Mouse (Mus musculus) G1E-ER4 (cell line): Measurements from ENCODE around the gene Slc22a14. TPM values are rescaled to one million over a fixed set of nuclear protein-coding genes. Genes with fewer than 3 reads are reported as not detected.

Source experiments
- GATA1 ChIP-seq: IDR thresholded peaks from one replicate; pipeline ENCODE4 v1.8.0; 2012; ENCODE audit warnings: low read length, inconsistent platforms
- polyA plus RNA-seq: library from polyadenylated mRNA; stranded (reverse); fragments of >175 nt; gene quantifications from 2 replicates; pipeline ENCODE4 v1.2.3, GENCODE M21; 2012

Gene Slc22a14
- polyA plus RNA-seq, 1 experiment = not detected

DNA sequence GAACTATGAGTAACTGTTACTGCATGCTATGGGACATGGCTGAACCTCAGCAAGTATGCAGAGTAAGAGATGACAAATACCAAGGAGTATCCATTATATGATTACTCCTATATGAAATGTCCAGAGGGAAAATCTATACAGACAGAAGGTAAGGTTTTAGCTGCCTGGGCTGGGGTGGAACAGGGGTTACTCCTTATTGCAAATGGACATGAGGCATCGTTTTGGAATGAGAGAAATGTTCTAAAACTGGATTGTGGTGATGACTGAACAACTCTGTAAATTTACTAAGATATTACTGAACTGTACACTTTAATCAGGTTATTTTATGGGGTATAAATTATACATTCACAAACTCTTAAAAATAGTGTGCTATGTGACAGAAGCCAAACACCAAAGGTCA is 46.5 kb downstream of the Slc22a14 start:
- TF ChIP-seq GATA1 = no peak

DNA sequence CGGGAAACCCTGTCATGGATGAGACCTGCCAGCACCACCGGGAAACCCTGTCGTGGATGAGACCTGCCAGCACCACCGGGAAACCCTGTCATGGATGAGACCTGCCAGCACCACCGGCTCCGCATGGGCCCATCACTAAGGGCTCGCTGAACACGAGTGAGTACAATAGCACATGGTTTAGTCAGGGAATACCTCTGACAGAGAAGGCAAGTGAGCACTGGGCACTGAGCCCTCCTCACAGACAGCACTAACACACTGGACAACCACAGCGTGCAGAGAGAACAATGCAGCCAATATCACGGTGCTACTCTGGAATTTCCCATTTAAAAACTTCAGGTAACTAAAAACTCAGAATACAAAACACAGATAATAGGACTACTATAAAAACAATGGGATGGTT is 52.3 kb downstream of the Slc22a14 start:
- no peak for TF ChIP-seq GATA1

DNA sequence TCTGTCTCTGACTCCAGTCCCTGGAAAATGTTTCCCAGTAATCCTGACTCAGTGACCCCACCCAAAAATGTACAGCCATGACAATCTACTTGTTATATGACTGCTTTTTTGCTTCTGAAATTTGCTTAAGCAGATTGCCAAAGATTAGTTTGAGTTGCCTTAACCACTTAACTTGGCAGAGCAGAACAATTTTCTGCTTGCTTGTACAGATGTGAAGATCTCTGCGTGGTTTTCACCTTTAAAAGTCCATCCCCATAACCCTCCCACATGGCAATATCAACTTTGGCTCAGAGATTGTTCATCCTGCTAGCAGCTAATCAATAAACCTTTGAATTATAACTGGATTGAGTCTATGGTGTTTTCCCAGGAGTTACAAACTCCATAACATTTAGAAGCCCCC is 56.3 kb downstream of the Slc22a14 start:
- TF ChIP-seq GATA1 = no peak

DNA sequence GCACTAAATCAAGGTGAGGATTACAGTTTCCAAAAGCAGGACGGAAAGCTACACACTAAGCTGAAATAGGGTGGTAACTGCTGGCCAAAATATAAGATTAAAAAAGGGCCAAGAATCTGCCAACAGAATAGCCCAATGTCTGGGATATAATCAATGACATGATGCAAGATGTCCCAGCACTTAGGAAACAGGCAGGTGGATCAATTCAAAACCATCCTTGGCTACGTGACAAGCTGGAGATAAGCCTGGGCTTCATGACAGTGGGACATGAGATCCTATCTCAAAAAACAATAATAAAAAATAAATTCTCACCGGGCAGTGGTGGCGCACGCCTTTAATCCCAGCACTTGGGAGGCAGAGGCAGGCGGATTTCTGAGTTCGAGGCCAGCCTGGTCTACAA is 59.5 kb downstream of the Slc22a14 start:
- no peak for TF ChIP-seq GATA1

DNA sequence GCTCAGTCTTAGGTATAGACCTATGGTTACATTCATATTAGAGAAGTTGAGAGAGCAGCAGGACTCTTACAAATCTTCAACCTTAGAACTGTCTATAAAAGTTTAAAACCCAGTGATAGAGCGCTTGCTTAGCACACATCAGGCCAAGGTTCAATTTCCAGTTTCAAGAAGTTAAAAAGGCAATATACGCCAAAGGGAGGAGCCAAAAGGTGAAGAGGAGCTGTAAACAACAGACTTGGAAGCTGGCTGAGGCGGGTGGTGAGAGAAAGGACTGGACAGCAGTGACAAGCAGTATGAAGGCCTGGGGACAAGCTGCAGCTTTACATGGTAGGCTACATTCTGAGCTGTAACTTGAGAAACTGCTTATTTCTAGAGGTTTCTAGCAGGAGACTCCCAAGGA is 66.8 kb downstream of the Slc22a14 start:
- no peak for TF ChIP-seq GATA1

DNA sequence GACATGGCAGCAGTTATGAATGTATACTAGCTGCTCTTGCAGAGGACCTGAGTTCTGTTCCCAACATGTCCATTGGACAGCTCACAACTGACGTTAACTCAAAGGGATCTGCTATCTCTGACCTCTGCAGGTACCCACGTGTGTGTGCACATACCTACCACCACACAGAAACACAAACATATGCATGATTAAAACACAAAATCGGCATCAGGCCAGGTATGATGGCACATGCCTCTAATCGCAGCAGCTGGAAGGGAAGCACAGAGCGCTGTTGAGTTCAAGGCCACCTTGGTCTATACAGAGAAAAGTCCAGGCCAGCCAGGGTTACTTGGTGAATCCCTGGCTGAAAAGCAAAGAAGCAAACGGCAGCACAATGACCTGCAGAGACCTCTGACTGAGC is 67.7 kb downstream of the Slc22a14 start:
- no peak for TF ChIP-seq GATA1

DNA sequence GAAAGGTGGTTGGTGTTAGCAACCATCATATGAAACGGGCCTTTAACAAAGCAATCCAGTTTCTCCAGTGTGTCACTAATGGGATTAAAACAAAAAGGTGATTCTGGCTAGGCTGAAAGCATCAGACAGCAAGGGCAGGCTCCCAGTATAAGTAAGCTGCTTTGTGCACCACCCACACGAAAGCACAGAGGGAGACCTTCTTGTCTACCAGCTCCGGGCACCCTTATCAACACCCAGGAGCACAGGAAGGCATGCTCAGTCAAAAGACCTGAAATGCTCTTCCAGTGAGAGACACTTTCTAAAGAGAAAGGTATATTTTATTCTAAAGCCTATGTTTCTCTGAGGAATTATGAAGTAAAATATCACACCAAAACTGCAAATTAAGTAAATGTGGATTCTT is 74.6 kb downstream of the Slc22a14 start:
- no peak for TF ChIP-seq GATA1

DNA sequence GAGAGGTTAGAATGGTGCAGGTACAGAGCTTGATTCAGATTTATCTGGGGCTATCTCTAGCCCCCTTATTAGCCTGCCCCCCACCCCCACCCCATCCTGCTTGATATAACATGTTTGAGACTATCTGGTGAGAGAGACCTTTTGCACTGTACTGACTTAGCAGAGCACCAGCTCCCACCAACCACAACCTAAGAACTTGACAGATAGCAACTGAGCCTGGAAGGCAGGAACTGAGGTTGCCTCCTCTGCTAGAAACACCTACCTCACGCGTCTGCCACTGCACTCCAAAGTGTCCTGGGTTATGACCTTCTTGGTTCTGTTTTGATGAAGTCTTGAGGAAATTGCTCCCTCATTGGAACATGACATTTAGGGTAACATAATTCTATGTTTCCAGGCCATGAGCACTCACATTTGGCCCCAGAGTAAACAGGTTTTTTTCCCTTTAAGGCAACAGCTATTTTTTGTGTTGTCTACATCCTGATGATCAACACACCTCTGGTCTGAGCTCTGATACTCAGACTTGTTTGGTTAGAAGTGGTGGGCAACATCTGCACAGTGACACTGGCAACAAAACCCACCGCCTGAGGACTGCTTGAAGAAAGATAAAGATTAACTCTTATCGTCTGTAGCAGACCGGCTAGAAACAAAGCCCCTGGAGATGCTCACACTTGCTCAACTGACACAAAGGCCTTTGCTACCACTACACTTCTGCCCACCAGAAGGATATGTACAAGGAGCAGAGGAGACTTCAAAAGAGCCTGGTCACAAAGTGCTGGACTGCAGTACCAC is 84.3 kb downstream of the Slc22a14 start:
- TF ChIP-seq GATA1 = peak; percentile 14

DNA sequence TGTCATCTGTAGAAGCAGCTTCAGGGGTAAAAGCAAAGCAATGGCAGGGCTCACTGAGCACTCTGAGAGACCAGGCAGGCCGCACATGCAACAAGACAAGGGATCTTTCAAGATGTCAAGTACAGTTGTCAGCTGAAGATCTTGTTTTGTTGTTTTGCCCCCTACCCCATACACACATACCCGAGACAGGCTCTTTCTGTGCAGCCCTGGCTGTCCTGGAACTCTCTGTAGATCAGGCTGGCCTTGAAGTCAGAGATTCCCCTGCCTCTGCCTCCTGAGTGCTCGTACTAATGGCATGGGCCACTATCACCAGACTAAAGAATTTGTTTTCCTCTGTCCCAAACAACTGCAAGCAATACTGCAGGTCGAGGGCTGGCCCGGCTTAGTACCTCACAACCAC is 87.3 kb downstream of the Slc22a14 start:
- no peak for TF ChIP-seq GATA1

DNA sequence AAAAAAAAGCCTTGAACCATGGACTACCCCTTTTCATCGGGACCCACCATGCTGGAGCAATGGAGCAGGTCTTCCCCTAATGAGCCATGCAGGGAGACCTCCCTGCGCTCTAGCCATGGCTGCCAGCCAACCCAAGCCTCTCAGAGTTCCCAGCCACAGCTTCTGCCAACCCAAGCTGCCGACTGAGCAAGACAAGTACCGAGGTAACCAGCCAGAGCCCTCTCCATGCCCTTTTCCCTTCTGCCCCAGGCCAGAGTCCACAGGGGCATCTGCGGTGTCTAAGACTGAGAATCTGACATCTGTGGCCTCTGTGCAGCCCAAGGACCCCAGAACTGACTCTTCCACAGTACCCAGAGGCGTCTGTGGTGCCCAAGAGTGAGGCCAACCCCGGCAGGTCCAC is 89.0 kb downstream of the Slc22a14 start:
- no peak for TF ChIP-seq GATA1

DNA sequence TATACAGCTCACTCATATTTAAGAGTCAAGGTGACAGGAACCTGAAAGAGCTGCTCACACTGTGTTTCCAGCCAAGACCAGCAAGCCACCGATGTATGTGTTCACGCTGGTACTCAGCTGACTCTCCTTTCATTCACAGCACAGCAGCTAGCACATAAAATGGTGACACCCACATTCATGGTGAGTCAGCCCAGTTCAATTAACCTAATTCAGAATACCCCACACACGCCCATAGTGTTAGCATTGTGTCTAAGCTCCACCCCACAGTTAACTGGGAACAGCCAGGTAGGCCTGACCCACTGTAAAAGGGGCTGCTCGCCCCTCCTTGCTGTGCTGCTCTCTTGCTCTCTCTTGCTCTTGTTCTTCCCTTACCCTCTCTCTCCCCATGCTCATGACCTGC is 93.9 kb downstream of the Slc22a14 start:
- TF ChIP-seq GATA1 = no peak

DNA sequence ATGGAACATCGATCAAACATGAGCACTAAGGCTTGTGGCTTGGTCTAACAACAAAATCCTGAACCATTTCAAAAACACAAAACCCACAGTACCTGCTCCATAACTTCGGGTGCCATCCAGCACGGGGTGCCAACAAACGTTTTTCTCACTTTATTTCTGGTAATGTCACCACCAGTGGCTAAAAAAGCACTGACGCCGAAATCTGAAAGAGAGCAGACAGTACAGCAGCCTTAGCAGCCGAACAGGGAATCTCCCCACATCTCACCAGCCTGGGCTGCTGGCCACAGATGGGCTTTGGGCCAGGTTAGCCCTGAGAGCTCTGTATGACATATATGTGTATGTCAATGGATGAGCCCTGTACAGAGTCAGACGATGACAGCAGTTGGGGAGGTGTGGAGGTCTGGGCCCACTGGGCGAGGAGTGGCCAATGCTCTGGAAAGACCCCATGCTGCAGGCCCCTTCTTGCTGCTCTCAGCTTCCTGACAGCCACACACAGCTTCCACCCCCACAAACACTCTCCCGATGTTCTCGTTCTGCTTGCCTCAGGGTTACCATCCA is 96.7 kb downstream of the Slc22a14 start:
- TF ChIP-seq GATA1 = no peak

DNA sequence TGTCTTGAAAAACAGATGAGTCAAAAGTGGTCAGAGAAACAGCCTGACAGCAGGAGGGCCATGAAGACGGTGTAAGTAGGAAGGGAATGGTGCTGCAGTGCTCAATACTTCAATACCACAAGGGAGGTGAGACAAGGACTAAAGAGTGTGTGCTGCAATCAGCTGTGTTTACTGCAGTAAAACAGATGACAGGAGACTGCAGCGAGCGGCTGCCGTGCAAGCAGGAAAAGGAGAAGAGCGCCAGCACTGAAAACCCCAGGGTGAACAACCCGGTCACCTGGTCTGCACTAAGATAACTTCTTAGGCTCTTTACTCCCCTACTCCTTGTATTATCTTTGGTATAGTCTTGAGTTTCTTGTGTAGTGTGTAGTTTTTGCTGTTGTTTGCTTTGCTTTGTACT is 97.2 kb downstream of the Slc22a14 start:
- TF ChIP-seq GATA1 = no peak

DNA sequence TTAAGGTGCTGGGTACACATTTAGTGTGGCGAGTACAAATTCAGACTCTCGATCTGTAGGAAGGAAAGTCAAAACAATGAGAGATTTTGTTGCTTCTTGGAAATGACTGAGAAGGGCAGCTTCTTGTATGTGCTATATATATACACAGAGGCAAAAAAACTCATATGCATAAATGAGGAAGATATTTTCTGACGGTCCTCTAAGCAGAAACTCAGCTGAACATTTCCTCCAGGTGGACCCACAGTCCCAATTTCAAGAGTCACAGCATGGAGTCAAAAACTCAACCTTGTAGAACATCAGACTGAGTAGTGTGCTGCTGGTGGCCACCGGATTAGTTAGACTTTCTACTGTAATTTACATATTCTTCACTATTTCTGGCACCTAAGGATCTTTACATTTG is 102.3 kb downstream of the Slc22a14 start:
- TF ChIP-seq GATA1 = no peak

DNA sequence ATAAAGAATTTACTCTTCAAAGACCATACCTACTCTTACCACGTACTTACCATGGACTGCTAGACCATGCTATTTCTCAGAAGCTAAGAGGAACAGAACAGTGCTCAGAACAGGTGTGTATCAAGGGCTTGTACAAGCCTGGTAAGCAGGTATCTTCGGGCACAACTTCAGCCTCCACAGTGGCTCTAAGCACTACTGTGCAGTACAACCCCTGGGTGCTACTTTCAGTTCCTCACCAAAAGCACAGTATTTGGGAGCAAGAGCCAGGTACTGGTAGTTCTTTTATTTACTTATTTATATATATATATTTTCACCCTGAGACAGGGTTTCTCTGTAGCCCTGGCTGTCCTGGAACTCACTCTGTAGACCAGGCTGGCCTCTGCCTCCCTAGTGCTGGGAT is 104.5 kb downstream of the Slc22a14 start:
- TF ChIP-seq GATA1 = no peak

DNA sequence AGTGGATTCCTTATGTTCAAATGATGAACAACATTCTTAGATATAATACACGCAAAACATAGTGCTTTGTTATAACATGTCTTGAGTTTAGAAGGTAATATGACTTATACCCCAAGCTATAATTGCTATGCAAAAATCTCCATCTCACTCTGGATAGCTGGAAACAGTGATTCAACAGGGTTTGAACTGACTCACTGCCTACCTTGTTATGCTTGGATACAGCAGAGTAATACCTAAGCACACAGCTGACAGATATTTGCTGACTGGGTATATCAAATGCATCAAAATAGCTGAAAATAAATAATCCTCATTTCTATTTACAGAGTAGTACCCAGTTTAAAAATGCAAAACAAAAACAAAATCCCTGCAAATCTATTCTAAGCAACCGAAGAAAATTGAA is 106.6 kb downstream of the Slc22a14 start:
- TF ChIP-seq GATA1 = no peak

DNA sequence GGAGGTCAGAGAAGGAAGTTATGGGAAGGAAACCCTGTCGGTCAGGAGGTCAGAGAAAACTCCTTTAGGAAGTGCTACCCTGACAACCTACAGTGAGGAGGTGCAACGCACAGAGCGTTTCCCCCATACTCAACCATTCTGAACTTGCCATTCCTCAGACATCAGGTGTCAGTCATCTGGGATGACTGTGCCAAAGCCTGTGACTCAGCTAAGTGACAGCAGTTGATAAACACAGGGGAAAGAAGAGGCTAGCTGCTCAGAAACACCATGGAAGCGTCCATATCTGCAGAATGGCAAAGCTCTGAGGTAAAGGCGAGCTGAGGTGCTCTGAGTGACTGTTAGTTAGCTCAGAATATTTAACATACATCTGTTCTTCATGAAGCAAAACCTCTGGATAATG is 107.2 kb downstream of the Slc22a14 start:
- TF ChIP-seq GATA1 = no peak
